Mouse (Mus musculus) heart, adult 2 months (tissue): Measurements from ENCODE around the gene Ppp1r14a.

Source experiments
- EP300 ChIP-seq: fragments of 200-500 bp; IDR thresholded peaks from 2 replicates; pipeline ENCODE4 v1.6.1; 2011; ENCODE audit warnings: low read depth, low read length, control low read depth; ENCODE audit not compliant: insufficient read depth
- POLR2A ChIP-seq: fragments of 200-500 bp; IDR thresholded peaks from 2 replicates; pipeline ENCODE4 v1.6.1; 2011; ENCODE audit warnings: mild to moderate bottlenecking, low read depth, low read length, control low read depth; ENCODE audit not compliant: insufficient read depth

DNA sequence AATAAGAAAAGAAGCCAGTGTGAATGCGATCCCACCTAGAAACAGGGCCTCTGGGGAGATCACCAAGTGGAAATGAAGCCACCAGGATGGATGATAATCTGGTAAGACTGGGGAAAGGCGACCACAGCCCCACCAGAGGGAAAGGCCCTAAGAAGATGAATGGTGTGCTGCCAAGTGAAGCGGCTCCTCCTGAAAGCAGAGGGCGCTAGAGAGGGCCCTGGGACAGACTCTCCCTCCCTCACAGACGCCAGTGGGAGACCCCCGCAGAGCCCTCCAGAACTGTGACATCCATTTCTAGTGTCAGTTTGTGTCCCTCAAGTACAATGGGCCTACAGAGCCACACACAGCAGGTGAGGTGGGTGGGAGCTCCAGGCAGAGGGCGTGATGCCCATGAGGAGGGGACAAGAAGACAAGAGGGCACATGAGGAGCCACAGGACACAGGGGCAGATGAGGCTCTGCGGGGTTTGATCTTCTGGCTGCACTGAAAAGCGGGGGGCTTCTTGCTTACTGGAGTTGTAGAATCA, 47.7 kb downstream of the Ppp1r14a start:
- TF ChIP-seq POLR2A = no peak
- TF ChIP-seq EP300 = no peak
